Mouse (Mus musculus): ENCODE measurements around the gene Ano6. TPM values are rescaled to one million over a fixed set of nuclear protein-coding genes. Genes with fewer than 3 reads are reported as not detected.
A peak's percentile ranks its signal among the peaks of the same experiment; 100 is the strongest.
"Not testable (repeated sequence)": the region's sequence is repeated elsewhere in the genome, so short reads cannot be mapped to it uniquely, and the experiment has no call there.

Gene Ano6
- polyA plus RNA-seq, 1 experiment from 2014 or later, result 28.3 TPM

DNA sequence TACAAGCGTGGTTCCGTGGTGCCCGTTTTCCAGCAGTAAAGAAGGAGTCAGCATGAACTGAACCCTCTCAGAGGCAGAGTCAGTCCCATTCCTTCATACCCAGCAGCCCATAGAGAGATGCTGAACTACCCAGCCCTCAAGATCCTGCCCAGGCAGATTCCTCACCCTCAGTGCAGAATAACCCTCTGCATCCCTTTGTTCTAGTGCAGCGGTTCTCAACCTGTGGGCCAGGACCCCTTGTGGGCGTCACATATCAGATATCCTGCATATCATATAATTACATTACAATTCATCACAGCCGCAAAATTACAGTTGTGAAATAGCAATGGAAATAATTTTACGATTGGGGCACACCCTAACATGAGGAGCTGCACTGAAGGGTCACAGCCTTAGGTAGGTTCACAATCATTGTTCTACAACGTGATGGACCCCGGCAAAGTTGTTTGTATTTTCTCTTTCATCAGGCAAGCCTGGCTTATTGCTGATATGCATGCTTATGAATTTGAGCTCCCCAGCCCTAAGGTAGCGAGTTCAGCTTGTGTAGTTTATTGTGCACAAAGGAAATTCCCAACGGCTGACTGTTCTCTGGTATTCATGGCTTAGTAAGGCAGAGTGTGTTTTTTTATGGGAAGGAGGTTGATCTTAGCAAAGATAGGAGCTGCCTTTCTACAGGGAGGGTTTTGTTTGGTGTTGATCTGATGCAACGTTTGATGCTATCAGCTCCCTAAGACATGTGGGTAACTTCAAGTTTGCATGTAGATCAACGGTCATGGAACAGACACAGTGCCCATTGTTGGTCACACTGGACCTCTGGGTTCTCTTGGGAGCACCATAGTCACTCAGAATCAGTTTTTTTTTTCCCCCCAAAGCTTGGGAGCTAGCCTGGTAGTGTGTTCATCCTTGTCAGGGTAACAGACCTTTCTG lies 33.0 kb downstream of the Ano6 start:
- DNase-seq (ENCODE audit: low spot score) (no peak), ATAC-seq (replicated peaks; ENCODE audit: low FRiP score) (no peak)
- Histone ChIP-seq H3K4me2 (no peak overlapping the region), H3K9ac (ENCODE audit: low read depth, low read length) (no peak overlapping the region), H3K4me3 (ENCODE audit: low read depth, low read length) (no peak overlapping the region), H3K36me3 (ENCODE audit: control insufficient read depth, insufficient read depth, low read length) (no peaks in the 10 kb centered on the region), H3K27me3 (replicated peaks; ENCODE audit: control insufficient read depth, insufficient read depth, low read length) (no peaks in the 10 kb centered on the region), H3K4me1 (replicated peaks; ENCODE audit: control insufficient read depth, insufficient read depth, low read length) (peaks cover 7% of the 10 kb centered on the region; the same call in 1 of the 2 replicates), H3K9me3 (ENCODE audit: control insufficient read depth, low read length) (no peaks in the 10 kb centered on the region), H3K27ac (ENCODE audit: low read depth, low read length) (no peak overlapping the region)
- 83% methylated on average over 13 of the region's 13 CpGs for WGBS

DNA sequence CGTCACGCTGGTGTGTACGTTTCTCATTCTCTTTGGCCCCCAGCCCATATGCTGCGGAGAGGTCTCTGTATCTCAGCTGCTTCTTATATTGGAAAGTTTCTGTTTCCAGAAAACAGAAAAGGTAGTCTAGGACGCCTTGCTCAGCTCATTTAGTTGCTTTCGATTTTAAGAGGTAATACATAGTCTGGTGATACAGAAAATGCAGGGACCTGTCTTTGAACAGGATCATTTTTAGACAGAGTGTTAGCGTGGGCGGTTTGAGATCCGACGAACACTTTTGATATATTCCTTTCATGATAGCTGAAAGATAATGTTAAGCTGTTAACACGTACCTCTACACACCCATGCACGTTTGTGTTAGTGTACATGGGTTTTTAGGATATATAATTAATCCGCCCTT lies 35.9 kb downstream of the Ano6 start:
- 83% methylated on average over 13 of the region's 13 CpGs for WGBS
- no peak overlapping the region for H3K4me3 ChIP-seq (ENCODE audit: low read depth, low read length)
- no peaks in the 10 kb centered on the region for H3K27me3 ChIP-seq (replicated peaks; ENCODE audit: control insufficient read depth, insufficient read depth, low read length)
- H3K4me1 ChIP-seq (replicated peaks; ENCODE audit: control insufficient read depth, insufficient read depth, low read length), result peaks cover 17% of the 10 kb centered on the region
- no peak overlapping the region for H3K9ac ChIP-seq (ENCODE audit: low read depth, low read length)
- DNase-seq (ENCODE audit: low spot score), result no peak
- no peak overlapping the region for H3K4me2 ChIP-seq
- H3K36me3 ChIP-seq (ENCODE audit: control insufficient read depth, insufficient read depth, low read length), result no peaks in the 10 kb centered on the region
- no peak for ATAC-seq (replicated peaks; ENCODE audit: low FRiP score)
- no peak overlapping the region for H3K27ac ChIP-seq (ENCODE audit: low read depth, low read length)
- no peaks in the 10 kb centered on the region for H3K9me3 ChIP-seq (ENCODE audit: control insufficient read depth, low read length)

DNA sequence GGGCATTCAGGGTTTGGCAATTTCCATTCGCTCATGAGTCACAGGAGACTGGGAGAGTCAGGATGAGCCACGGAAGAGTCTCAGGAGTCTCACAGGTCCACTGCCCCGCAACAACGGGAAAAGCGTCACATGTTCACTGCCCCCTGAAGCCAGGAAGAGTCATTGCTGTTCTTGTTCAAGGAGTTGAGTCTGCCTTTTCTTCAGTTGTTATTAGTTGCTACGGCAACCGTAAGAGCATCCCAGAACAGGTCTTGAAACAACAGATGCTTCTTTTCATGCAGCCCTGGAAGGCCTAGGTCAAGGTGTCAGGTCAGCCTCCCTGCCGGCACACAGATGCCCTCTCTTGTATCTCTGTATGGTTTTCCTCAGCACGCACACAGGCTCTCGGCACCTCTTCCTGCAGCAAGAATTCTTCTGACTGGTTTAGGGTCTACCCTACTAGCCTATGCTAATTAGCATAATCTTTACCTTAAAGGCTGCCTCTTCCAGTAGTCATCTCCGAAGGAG lies 36.9 kb downstream of the Ano6 start:
- WGBS, result 59% methylated on average over 11 of the region's 11 CpGs
- DNase-seq (ENCODE audit: low spot score), result no peak
- no peaks in the 10 kb centered on the region for H3K27me3 ChIP-seq (replicated peaks; ENCODE audit: control insufficient read depth, insufficient read depth, low read length)
- no peak overlapping the region for H3K4me2 ChIP-seq
- H3K4me3 ChIP-seq (ENCODE audit: low read depth, low read length), result no peak overlapping the region
- no peaks in the 10 kb centered on the region for H3K36me3 ChIP-seq (ENCODE audit: control insufficient read depth, insufficient read depth, low read length)
- ATAC-seq (replicated peaks; ENCODE audit: low FRiP score), result no peak
- peaks cover 17% of the 10 kb centered on the region for H3K4me1 ChIP-seq (replicated peaks; ENCODE audit: control insufficient read depth, insufficient read depth, low read length)
- H3K9ac ChIP-seq (ENCODE audit: low read depth, low read length), result no peak overlapping the region
- H3K27ac ChIP-seq (ENCODE audit: low read depth, low read length), result no peak overlapping the region
- H3K9me3 ChIP-seq (ENCODE audit: control insufficient read depth, low read length), result no peaks in the 10 kb centered on the region

DNA sequence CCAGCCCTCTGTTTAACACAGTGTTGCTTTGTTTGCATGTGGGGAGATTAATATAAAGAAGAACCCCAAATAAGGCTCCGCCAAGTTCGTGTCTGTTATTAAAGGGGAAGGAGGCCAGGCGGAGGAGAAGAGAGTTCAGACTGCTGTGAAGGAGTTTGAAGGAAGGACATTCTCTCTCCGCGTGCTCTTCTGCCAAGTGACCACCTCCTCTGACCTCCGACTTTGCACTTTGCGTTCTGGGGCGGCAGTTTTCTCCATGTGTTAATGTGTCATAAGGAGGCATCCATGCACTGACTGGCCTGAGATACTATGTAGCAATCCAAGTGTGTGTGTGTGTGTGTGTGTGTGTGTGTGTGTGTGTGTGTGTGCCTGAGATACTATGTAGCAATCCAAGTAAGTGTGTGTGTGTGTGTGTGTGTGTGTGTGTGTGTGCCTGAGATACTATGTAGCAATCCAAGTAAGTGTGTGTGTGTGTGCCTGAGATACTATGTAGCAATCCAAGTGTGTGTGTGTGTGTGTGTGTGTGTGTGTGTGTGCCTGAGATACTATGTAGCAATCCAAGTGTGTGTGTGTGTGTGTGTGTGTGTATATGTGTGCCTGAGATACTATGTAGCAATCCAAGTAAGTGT lies 37.5 kb downstream of the Ano6 start:
- H3K27ac ChIP-seq (ENCODE audit: low read depth, low read length); H3K9me3 ChIP-seq (ENCODE audit: control insufficient read depth, low read length); H3K36me3 ChIP-seq (ENCODE audit: control insufficient read depth, insufficient read depth, low read length); H3K27me3 ChIP-seq (replicated peaks; ENCODE audit: control insufficient read depth, insufficient read depth, low read length); H3K4me2 ChIP-seq; H3K9ac ChIP-seq (ENCODE audit: low read depth, low read length); ATAC-seq (replicated peaks; ENCODE audit: low FRiP score); DNase-seq (ENCODE audit: low spot score); H3K4me3 ChIP-seq (ENCODE audit: low read depth, low read length): not testable (repeated sequence)
- WGBS, result 58% methylated on average over 8 of the region's 8 CpGs
- H3K4me1 ChIP-seq (replicated peaks; ENCODE audit: control insufficient read depth, insufficient read depth, low read length), result peaks cover 17% of the 10 kb centered on the region

DNA sequence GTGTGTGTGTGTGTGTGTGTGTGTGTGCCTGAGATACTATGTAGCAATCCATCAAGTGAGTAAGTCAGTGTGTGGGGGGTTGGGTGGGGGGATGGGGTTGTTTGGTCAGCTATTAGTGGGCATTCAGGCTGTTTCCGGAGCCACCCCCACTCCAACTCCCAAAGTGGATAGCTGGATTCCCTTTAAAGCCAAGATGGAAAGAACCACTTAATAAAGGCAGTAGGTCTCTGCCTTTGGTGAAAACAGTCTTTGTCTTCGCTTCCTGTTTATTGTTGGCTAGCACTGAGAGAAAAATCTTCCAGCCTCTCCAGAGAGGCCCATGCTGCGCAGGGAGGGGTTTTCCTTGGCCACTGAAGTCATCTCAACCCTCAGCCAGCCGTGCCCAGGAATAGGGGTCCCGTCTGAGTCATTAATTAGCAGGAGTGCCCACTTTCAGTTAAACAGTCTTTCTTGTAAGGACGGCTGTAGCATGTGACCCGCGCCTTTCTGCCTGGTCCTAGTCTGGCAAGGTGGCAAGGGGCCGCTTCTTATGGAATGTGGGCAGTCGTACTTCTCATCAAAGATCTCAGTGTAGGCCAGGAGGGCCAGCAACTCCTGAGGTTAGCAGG lies 38.1 kb downstream of the Ano6 start:
- H3K9ac ChIP-seq (ENCODE audit: low read depth, low read length), result no peak overlapping the region
- ATAC-seq (replicated peaks; ENCODE audit: low FRiP score) (peak; percentile 46; the same call in 1 of the 2 replicates), DNase-seq (ENCODE audit: low spot score) (no peak)
- H3K27ac ChIP-seq (ENCODE audit: low read depth, low read length), result peak overlapping the region; percentile 61
- peaks cover 17% of the 10 kb centered on the region for H3K4me1 ChIP-seq (replicated peaks; ENCODE audit: control insufficient read depth, insufficient read depth, low read length)
- WGBS, result 53% methylated on average over 10 of the region's 10 CpGs
- H3K36me3 ChIP-seq (ENCODE audit: control insufficient read depth, insufficient read depth, low read length), result no peaks in the 10 kb centered on the region
- H3K9me3 ChIP-seq (ENCODE audit: control insufficient read depth, low read length), result no peaks in the 10 kb centered on the region
- no peak overlapping the region for H3K4me2 ChIP-seq
- H3K4me3 ChIP-seq (ENCODE audit: low read depth, low read length), result no peak overlapping the region
- H3K27me3 ChIP-seq (replicated peaks; ENCODE audit: control insufficient read depth, insufficient read depth, low read length), result no peaks in the 10 kb centered on the region

DNA sequence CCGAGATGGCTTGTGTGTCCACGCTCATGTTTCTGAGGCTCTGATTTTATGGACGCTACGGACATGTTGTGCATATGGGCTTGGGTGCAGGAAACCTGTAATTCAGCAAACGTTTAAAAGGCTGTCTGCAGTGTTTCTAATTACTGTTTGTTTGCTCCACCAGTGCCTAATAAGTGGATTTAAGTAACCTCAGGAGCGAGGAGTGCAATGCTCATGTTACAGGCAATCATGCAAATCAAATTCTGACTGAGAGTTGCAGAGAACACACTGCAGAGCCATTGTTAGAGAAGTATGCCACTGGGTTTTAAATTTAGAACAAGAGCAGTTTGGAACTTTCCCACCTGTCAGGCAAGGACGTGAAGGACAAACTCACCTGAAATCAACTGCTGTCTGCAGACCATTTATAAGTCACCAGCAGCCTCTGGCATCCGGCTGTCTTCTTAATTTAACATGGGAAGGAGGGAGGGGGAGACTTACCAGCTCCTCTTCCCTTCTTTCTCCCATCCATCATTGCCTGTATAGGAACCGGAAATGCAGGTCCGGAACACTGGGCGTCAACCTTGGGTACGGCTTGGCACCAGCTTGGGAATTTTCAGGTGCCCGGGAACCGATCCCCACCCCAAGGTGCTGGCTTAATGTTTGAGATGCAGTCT lies 39.0 kb downstream of the Ano6 start:
- Histone ChIP-seq H3K27ac (ENCODE audit: low read depth, low read length) (no peak overlapping the region), H3K4me1 (replicated peaks; ENCODE audit: control insufficient read depth, insufficient read depth, low read length) (peaks cover 17% of the 10 kb centered on the region)

DNA sequence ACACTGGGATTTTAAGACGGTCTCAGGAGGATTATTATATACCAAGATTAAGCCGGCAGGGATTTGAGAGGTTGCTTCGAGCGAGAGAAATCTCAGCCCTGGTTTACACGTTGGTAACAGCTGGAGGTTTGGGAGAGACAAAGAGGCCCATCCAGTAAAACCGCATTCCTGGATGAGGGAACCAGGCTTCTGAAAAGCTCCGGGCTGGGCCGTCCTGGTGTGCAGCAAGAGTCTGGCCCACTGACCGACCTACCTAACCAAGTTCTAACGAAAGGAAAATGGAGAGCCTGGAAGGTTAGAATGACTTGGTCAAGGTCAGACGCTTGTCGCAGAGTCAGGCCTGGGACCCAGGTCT lies 39.5 kb downstream of the Ano6 start:
- DNase-seq (ENCODE audit: low spot score) (no peak), ATAC-seq (replicated peaks; ENCODE audit: low FRiP score) (no peak)
- Histone ChIP-seq H3K4me2 (no peak overlapping the region), H3K27me3 (replicated peaks; ENCODE audit: control insufficient read depth, insufficient read depth, low read length) (no peaks in the 10 kb centered on the region), H3K36me3 (ENCODE audit: control insufficient read depth, insufficient read depth, low read length) (no peaks in the 10 kb centered on the region), H3K4me1 (replicated peaks; ENCODE audit: control insufficient read depth, insufficient read depth, low read length) (peaks cover 17% of the 10 kb centered on the region), H3K9ac (ENCODE audit: low read depth, low read length) (no peak overlapping the region), H3K27ac (ENCODE audit: low read depth, low read length) (no peak overlapping the region), H3K4me3 (ENCODE audit: low read depth, low read length) (no peak overlapping the region), H3K9me3 (ENCODE audit: control insufficient read depth, low read length) (no peaks in the 10 kb centered on the region)
- 81% methylated on average over 12 of the region's 12 CpGs for WGBS

More for the DNA sequence above, 39.0 kb downstream of the Ano6 start:
- Histone ChIP-seq H3K9ac (ENCODE audit: low read depth, low read length) (no peak overlapping the region), H3K36me3 (ENCODE audit: control insufficient read depth, insufficient read depth, low read length) (no peaks in the 10 kb centered on the region), H3K27me3 (replicated peaks; ENCODE audit: control insufficient read depth, insufficient read depth, low read length) (no peaks in the 10 kb centered on the region), H3K9me3 (ENCODE audit: control insufficient read depth, low read length) (no peaks in the 10 kb centered on the region), H3K4me2 (no peak overlapping the region), H3K4me3 (ENCODE audit: low read depth, low read length) (no peak overlapping the region)
- ATAC-seq (replicated peaks; ENCODE audit: low FRiP score), result no peak
- DNase-seq (ENCODE audit: low spot score), result no peak
- WGBS, result 74% methylated on average over 14 of the region's 14 CpGs

DNA sequence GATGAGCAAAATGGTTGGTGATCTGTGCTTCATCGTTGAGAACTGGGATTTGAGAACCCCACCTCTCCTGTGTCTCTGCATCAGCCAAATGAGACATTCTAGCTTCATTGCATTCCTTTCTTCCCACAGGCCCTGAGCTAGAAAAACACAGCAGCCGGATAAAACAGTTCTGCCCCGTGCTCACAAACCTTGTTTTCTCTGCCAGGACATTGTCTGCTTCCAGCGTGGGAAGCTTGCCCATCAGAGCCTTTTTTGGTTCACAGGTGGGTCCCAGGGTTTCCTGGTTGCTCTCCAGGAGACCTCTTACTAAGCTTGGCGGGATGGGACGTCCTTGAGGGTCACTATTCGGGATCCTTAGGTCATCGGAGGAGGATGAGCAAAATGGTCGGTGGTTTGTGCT lies 42.6 kb downstream of the Ano6 start:
- ATAC-seq (replicated peaks; ENCODE audit: low FRiP score), result no peak
- WGBS, result 83% methylated on average over 9 of the region's 9 CpGs
- H3K4me1 ChIP-seq (replicated peaks; ENCODE audit: control insufficient read depth, insufficient read depth, low read length), result peaks cover 24% of the 10 kb centered on the region

More for the DNA sequence above, 42.6 kb downstream of the Ano6 start:
- Histone ChIP-seq H3K9me3 (ENCODE audit: control insufficient read depth, low read length) (no peaks in the 10 kb centered on the region), H3K9ac (ENCODE audit: low read depth, low read length) (no peak overlapping the region), H3K36me3 (ENCODE audit: control insufficient read depth, insufficient read depth, low read length) (no peaks in the 10 kb centered on the region), H3K27ac (ENCODE audit: low read depth, low read length) (no peak overlapping the region), H3K27me3 (replicated peaks; ENCODE audit: control insufficient read depth, insufficient read depth, low read length) (no peaks in the 10 kb centered on the region), H3K4me2 (no peak overlapping the region), H3K4me3 (ENCODE audit: low read depth, low read length) (no peak overlapping the region)
- DNase-seq (ENCODE audit: low spot score), result no peak
